Mouse (Mus musculus): ENCODE data around the gene Srpr. TPM values are rescaled to one million over a fixed set of nuclear protein-coding genes. Genes with fewer than 3 reads are reported as not detected.

The Srpr gene
- polyA plus RNA-seq, 1 experiment: 70.1 TPM

- TF ChIP-seq POLR2A (IDR thresholded peaks at IDR 0.05; ENCODE audit: control insufficient read depth, extremely low read depth, insufficient read depth, low read length, poor library complexity): no peak
- TF ChIP-seq CTCF (IDR thresholded peaks at IDR 0.05; ENCODE audit: borderline replicate concordance, control insufficient read depth, extremely low read depth, insufficient read depth, low read length, poor library complexity): no peak
- peaks cover 11% of the 10 kb centered on the region for H3K4me1 ChIP-seq (replicated peaks; ENCODE audit: control insufficient read depth, insufficient read depth, low read length)
- no peak for DNase-seq
- no peaks in the 10 kb centered on the region for H3K36me3 ChIP-seq (ENCODE audit: control insufficient read depth, insufficient read depth, low read length)
- no peaks in the 10 kb centered on the region for H3K27me3 ChIP-seq (ENCODE audit: control insufficient read depth, insufficient read depth, low read length)
- peak overlapping the region; percentile 39 for H3K4me3 ChIP-seq (ENCODE audit: control insufficient read depth, insufficient read depth, low read length)
- no peak overlapping the region; the same call in 1 of the 2 replicates for H3K27ac ChIP-seq (ENCODE audit: control insufficient read depth, insufficient read depth, low read length)
- WGBS: 40% methylated on average over 18 of the region's 18 CpGs
Measured at GRCm38 (mm10) chr9:35198945-35199771, 817 bp upstream of the Srpr start.

GRCm38 (mm10) chr9:35200529-35201060 lies 620 bp downstream of the Srpr start:
- Histone ChIP-seq H3K27ac (ENCODE audit: control insufficient read depth, insufficient read depth, low read length) (no peak overlapping the region), H3K27me3 (ENCODE audit: control insufficient read depth, insufficient read depth, low read length) (no peaks in the 10 kb centered on the region), H3K4me3 (ENCODE audit: control insufficient read depth, insufficient read depth, low read length) (no peak overlapping the region), H3K4me1 (replicated peaks; ENCODE audit: control insufficient read depth, insufficient read depth, low read length) (peaks cover 11% of the 10 kb centered on the region), H3K36me3 (ENCODE audit: control insufficient read depth, insufficient read depth, low read length) (peaks cover 7% of the 10 kb centered on the region; the same call in 1 of the 2 replicates)
- TF ChIP-seq POLR2A (IDR thresholded peaks at IDR 0.05; ENCODE audit: control insufficient read depth, extremely low read depth, insufficient read depth, low read length, poor library complexity) (no peak), CTCF (IDR thresholded peaks at IDR 0.05; ENCODE audit: borderline replicate concordance, control insufficient read depth, extremely low read depth, insufficient read depth, low read length, poor library complexity) (no peak)
- WGBS: 72% methylated on average over 9 of the region's 9 CpGs
- DNase-seq: no peak

- Histone ChIP-seq H3K27ac (ENCODE audit: control insufficient read depth, insufficient read depth, low read length) (no peak overlapping the region), H3K27me3 (ENCODE audit: control insufficient read depth, insufficient read depth, low read length) (no peaks in the 10 kb centered on the region), H3K4me3 (ENCODE audit: control insufficient read depth, insufficient read depth, low read length) (no peak overlapping the region), H3K4me1 (replicated peaks; ENCODE audit: control insufficient read depth, insufficient read depth, low read length) (peaks cover 11% of the 10 kb centered on the region), H3K36me3 (ENCODE audit: control insufficient read depth, insufficient read depth, low read length) (peaks cover 15% of the 10 kb centered on the region; the same call in 1 of the 2 replicates)
- WGBS: 70% methylated on average over 3 of the region's 3 CpGs
- no peak for DNase-seq
- TF ChIP-seq CTCF (IDR thresholded peaks at IDR 0.05; ENCODE audit: borderline replicate concordance, control insufficient read depth, extremely low read depth, insufficient read depth, low read length, poor library complexity) (no peak), POLR2A (IDR thresholded peaks at IDR 0.05; ENCODE audit: control insufficient read depth, extremely low read depth, insufficient read depth, low read length, poor library complexity) (no peak)
Measured at GRCm38 (mm10) chr9:35203536-35203935, 3.6 kb downstream of the Srpr start.

GRCm38 (mm10) chr9:35204421-35204820 lies 4.4 kb downstream of the Srpr start:
- peaks cover 15% of the 10 kb centered on the region; the same call in 1 of the 2 replicates for H3K36me3 ChIP-seq (ENCODE audit: control insufficient read depth, insufficient read depth, low read length)
- no peak for TF ChIP-seq POLR2A (IDR thresholded peaks at IDR 0.05; ENCODE audit: control insufficient read depth, extremely low read depth, insufficient read depth, low read length, poor library complexity)
- no peak for TF ChIP-seq CTCF (IDR thresholded peaks at IDR 0.05; ENCODE audit: borderline replicate concordance, control insufficient read depth, extremely low read depth, insufficient read depth, low read length, poor library complexity)
- H3K4me1 ChIP-seq (replicated peaks; ENCODE audit: control insufficient read depth, insufficient read depth, low read length): peaks cover 11% of the 10 kb centered on the region
- no peak overlapping the region for H3K27ac ChIP-seq (ENCODE audit: control insufficient read depth, insufficient read depth, low read length)
- no peak for DNase-seq
- 95% methylated on average over 2 of the region's 2 CpGs for WGBS
- H3K27me3 ChIP-seq (ENCODE audit: control insufficient read depth, insufficient read depth, low read length): no peaks in the 10 kb centered on the region
- H3K4me3 ChIP-seq (ENCODE audit: control insufficient read depth, insufficient read depth, low read length): no peak overlapping the region

GRCm38 (mm10) chr9:35210542-35211474 lies 10.8 kb downstream of the Srpr start, which contains the start of gene Foxred1:
Gene Foxred1, minus strand, starts transcription at chr9:35211055.
- under 1% methylated on average over 72 of the region's 72 CpGs for WGBS
- Histone ChIP-seq H3K4me3 (ENCODE audit: control insufficient read depth, insufficient read depth, low read length) (peak within 1 kb of the TSS; percentile 82), H3K27ac (ENCODE audit: control insufficient read depth, insufficient read depth, low read length) (peak within 1 kb of the TSS; percentile 52; the same call in 1 of the 2 replicates), H3K36me3 (ENCODE audit: control insufficient read depth, insufficient read depth, low read length) (peaks cover 36% of the 10 kb centered on the region), H3K27me3 (ENCODE audit: control insufficient read depth, insufficient read depth, low read length) (no peaks in the 10 kb centered on the region), H3K4me1 (replicated peaks; ENCODE audit: control insufficient read depth, insufficient read depth, low read length) (peaks cover 3% of the 10 kb centered on the region)
- peak; percentile 99 for DNase-seq
- no peak for TF ChIP-seq CTCF (IDR thresholded peaks at IDR 0.05; ENCODE audit: borderline replicate concordance, control insufficient read depth, extremely low read depth, insufficient read depth, low read length, poor library complexity)
- peak; percentile 96 for TF ChIP-seq POLR2A (IDR thresholded peaks at IDR 0.05; ENCODE audit: control insufficient read depth, extremely low read depth, insufficient read depth, low read length, poor library complexity)

Measured in thymus, adult 2 months (tissue).